Mouse (Mus musculus): ENCODE measurements at regions not wholly inside any gene's neighbourhood (a gene's known extent, or its start where the extent isn't known, plus 50 kb on each side); places are given as distances from the start of the nearest gene placed in this dataset.

DNA sequence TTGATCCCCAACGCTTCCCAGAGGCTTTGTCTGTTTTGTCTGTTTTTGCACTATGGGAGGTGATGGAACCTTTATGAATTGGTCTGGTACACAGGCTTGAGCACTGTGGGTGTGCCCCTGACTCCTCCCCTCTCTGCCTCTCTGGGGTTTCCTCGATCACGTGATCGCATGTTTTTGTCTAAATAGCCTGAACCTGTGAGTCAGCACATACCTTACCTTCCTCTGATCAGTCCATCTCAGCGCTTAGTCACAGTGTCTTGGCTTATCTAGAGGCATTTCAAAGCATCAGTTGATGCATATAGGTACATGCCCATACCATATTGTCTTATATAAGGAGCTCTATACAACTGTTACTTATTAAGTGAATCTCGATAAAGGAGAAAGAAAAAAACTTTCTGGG, 72.4 kb upstream of the Hnrnpk start:
- TF ChIP-seq CTCF (IDR thresholded peaks at IDR 0.05) = no peak
- TF ChIP-seq EP300 (IDR thresholded peaks at IDR 0.05) = no peak
